Mouse (Mus musculus): ENCODE measurements at regions not wholly inside any gene's neighbourhood (a gene's known extent, or its start where the extent isn't known, plus 50 kb on each side); places are given as distances from the start of the nearest gene placed in this dataset.

GRCm38 (mm10) chr15:30029257-30029899 lies 143.0 kb upstream of the Ctnnd2 start:
- DNase-seq (ENCODE audit: low read depth, low spot score): peak; percentile 53

GRCm38 (mm10) chr15:30035367-30035766 lies 137.0 kb upstream of the Ctnnd2 start:
- DNase-seq (ENCODE audit: low read depth, low spot score): peak; percentile 49

GRCm38 (mm10) chr15:30050851-30051250 lies 121.5 kb upstream of the Ctnnd2 start:
- DNase-seq (ENCODE audit: low read depth, low spot score): no peak

- no peak for DNase-seq (ENCODE audit: low read depth, low spot score)
Observed at GRCm38 (mm10) chr15:30059808-30060207, 112.6 kb upstream of the Ctnnd2 start.

- DNase-seq (ENCODE audit: low read depth, low spot score): no peak
Observed at GRCm38 (mm10) chr15:30060505-30061342, 111.7 kb upstream of the Ctnnd2 start.

GRCm38 (mm10) chr15:30071668-30072067 lies 100.7 kb upstream of the Ctnnd2 start:
- DNase-seq (ENCODE audit: low read depth, low spot score): no peak

- no peak for DNase-seq (ENCODE audit: low read depth, low spot score)
Observed at GRCm38 (mm10) chr15:30072301-30072700, 100.1 kb upstream of the Ctnnd2 start.

- no peak for DNase-seq (ENCODE audit: low read depth, low spot score)
Observed at GRCm38 (mm10) chr15:30087120-30087519, 85.3 kb upstream of the Ctnnd2 start.

GRCm38 (mm10) chr15:30122061-30122460 lies 50.3 kb upstream of the Ctnnd2 start:
- peak; percentile 11 for DNase-seq (ENCODE audit: low read depth, low spot score)
